Comparison of ENCODE assay signal across 27 mouse cellular contexts in genomic region chr11:48707192-48707591, GRCm38 (mm10).
"Had no signal": no experiment of that assay in that cellular context is flagged by ENCODE, and none has a peak within 500 bp of the region (broad histone marks: within the 10 kb centered on the region; RNA-seq: fewer than 3 reads in every experiment).

No protein-coding gene starts in this region.

- DNase-seq: gastrocnemius, postnatal 14 days; gastrocnemius, postnatal 36 days; heart, adult 18-20 months; heart, postnatal 14 days; heart, postnatal 36 days; kidney, adult 11 months; kidney, adult 2 months; kidney, adult 9 months; kidney, postnatal 14 days; kidney, postnatal 36 days; layer of hippocampus, adult 9-11 months; layer of hippocampus, postnatal 36 days; left cerebral cortex, postnatal 4 days; liver; liver, embryonic 13.5 days had no signal

- H3K36me3 ChIP-seq: heart, embryonic 13.5 days; heart, embryonic 15.5 days; hindbrain, embryonic 13.5 days; hindbrain, embryonic 15.5 days; kidney, embryonic 15.5 days; limb, embryonic 12.5 days; liver, embryonic 13.5 days; liver, embryonic 15.5 days had no signal

- ATAC-seq: hindbrain, postnatal 0 days; intestine, embryonic 16.5 days had no signal

- H3K27me3 ChIP-seq: heart, embryonic 13.5 days; heart, embryonic 15.5 days; hindbrain, embryonic 13.5 days; hindbrain, embryonic 15.5 days; kidney, embryonic 15.5 days; limb, embryonic 12.5 days; liver, embryonic 13.5 days; liver, embryonic 15.5 days had no signal

- H3K4me3 ChIP-seq: heart, embryonic 13.5 days; heart, embryonic 15.5 days; hindbrain, embryonic 13.5 days; hindbrain, embryonic 15.5 days; kidney, embryonic 15.5 days; limb, embryonic 12.5 days; liver, embryonic 13.5 days; liver, embryonic 15.5 days had no signal

- H3K9me3 ChIP-seq: heart, embryonic 13.5 days; heart, embryonic 15.5 days; hindbrain, embryonic 15.5 days; kidney, embryonic 15.5 days; limb, embryonic 12.5 days; liver, embryonic 13.5 days; liver, embryonic 15.5 days had no signal

- H3K9ac ChIP-seq: heart, embryonic 13.5 days; heart, embryonic 15.5 days; hindbrain, embryonic 13.5 days; hindbrain, embryonic 15.5 days; kidney, embryonic 15.5 days; limb, embryonic 12.5 days; liver, embryonic 13.5 days; liver, embryonic 15.5 days had no signal

- H3K4me1 ChIP-seq: heart, embryonic 13.5 days; heart, embryonic 15.5 days; hindbrain, embryonic 13.5 days; hindbrain, embryonic 15.5 days; kidney, embryonic 15.5 days; limb, embryonic 12.5 days; liver, embryonic 13.5 days; liver, embryonic 15.5 days had no signal

- H3K27ac ChIP-seq: heart, embryonic 13.5 days; heart, embryonic 15.5 days; hindbrain, embryonic 13.5 days; hindbrain, embryonic 15.5 days; hindbrain, postnatal 0 days; kidney, embryonic 15.5 days; kidney, postnatal 0 days; limb, embryonic 12.5 days; liver, embryonic 13.5 days; liver, embryonic 15.5 days had no signal

- H3K4me2 ChIP-seq: heart, embryonic 11.5 days; heart, embryonic 13.5 days; heart, embryonic 15.5 days; hindbrain, embryonic 13.5 days; hindbrain, embryonic 15.5 days; kidney, embryonic 15.5 days; limb, embryonic 12.5 days; liver, embryonic 11.5 days; liver, embryonic 13.5 days; liver, embryonic 15.5 days had no signal
